Mouse (Mus musculus): ENCODE data around the gene Cep128. TPM values are rescaled to one million over a fixed set of nuclear protein-coding genes. Genes with fewer than 3 reads are reported as not detected.

Cep128 gene
- total and polyA plus RNA-seq, 3 experiments, result 8.9 to 16.1 (median 13.5) TPM

GRCm38 (mm10) chr12:91040267-91040905 lies 343.8 kb downstream of the Cep128 start:
- no peak overlapping the region for H3K4me2 ChIP-seq (ENCODE audit: insufficient read depth, low read depth, poor library complexity, severe bottlenecking)
- dilution Hi-C loops (cut with MboI; ENCODE audit: extremely low pct_ligation_motif_present, extremely low pct_unique_long_range_greater_than_20kb, low sequenced_read_pairs), result no loop called here
- no peak for DNase-seq (ENCODE audit: extremely low read depth)

GRCm38 (mm10) chr12:91029116-91029515 lies 355.1 kb downstream of the Cep128 start:
- Histone ChIP-seq H3K36me3 (replicated peaks in 1 of 2; ENCODE audit: control insufficient read depth in 1 of 2, insufficient read depth in 1 of 2, low read length in 1 of 2) (no peaks in the 10 kb centered on the region), H3K4me2 (ENCODE audit: insufficient read depth, low read depth, poor library complexity, severe bottlenecking) (no peak overlapping the region), H3K9me3 (replicated peaks; ENCODE audit: low read length) (no peaks in the 10 kb centered on the region), H3K79me2 (replicated peaks; ENCODE audit: control insufficient read depth, extremely low read depth, insufficient read depth, poor library complexity, severe bottlenecking) (no peaks in the 10 kb centered on the region), H3K9ac (ENCODE audit: insufficient read depth, low read depth) (no peak overlapping the region), H3K27me3 (replicated peaks) (no peaks in the 10 kb centered on the region), H3K27ac (ENCODE audit: insufficient read depth, low read depth) (no peak overlapping the region), H3K4me3 (replicated peaks in 1 of 3; ENCODE audit: low read depth in 2 of 3, low read length in 2 of 3, poor library complexity in 1 of 3) (no peak overlapping the region), H3K4me1 (ENCODE audit: control insufficient read depth in 1 of 2, insufficient read depth in 2 of 2) (no peaks in the 10 kb centered on the region)
- no peak for DNase-seq (ENCODE audit: extremely low read depth)
- TF ChIP-seq USF1 (IDR thresholded peaks at IDR 0.05; ENCODE audit: low read depth, low read length) (no peak), JUN (IDR thresholded peaks at IDR 0.05; ENCODE audit: insufficient read depth, low read depth, low read length) (no peak), SMC3 (IDR thresholded peaks at IDR 0.05; ENCODE audit: low read depth, low read length) (no peak), IRF4 (IDR thresholded peaks at IDR 0.05; ENCODE audit: low read depth, low read length) (no peak), HCFC1 (IDR thresholded peaks at IDR 0.05; ENCODE audit: low read depth, low read length) (no peak), PAX5 (IDR thresholded peaks at IDR 0.05; ENCODE audit: low read length) (no peak), GABPA (IDR thresholded peaks at IDR 0.05; ENCODE audit: insufficient replicate concordance, low read depth, low read length) (no peak), EP300 (IDR thresholded peaks at IDR 0.05; ENCODE audit: low read length) (no peak), SIN3A (IDR thresholded peaks at IDR 0.05; ENCODE audit: low read length) (no peak), JUND (conservative IDR thresholded peaks at IDR 0.05; ENCODE audit: low read depth, low read length) (no peak), USF2 (conservative IDR thresholded peaks at IDR 0.05; ENCODE audit: low read depth, low read length) (no peak), ZC3H11A (IDR thresholded peaks at IDR 0.05; ENCODE audit: low read depth, low read length) (no peak), RCOR1 (conservative IDR thresholded peaks at IDR 0.05; ENCODE audit: low read depth, low read length) (no peak), NRF1 (IDR thresholded peaks at IDR 0.05; ENCODE audit: low read depth, low read length) (no peak), ETS1 (conservative IDR thresholded peaks at IDR 0.05; ENCODE audit: low read depth, low read length) (no peak), MAFK (IDR thresholded peaks at IDR 0.05; ENCODE audit: insufficient replicate concordance, low read length) (no peak)
- dilution Hi-C loops (cut with MboI; ENCODE audit: extremely low pct_ligation_motif_present, extremely low pct_unique_long_range_greater_than_20kb, low sequenced_read_pairs), result no loop called here
- in situ Hi-C loops (cut with MboI; ENCODE audit: low pct_ligation_motif_present, low pct_unique_long_range_greater_than_20kb, low sequenced_read_pairs), result no loop called here

More at GRCm38 (mm10) chr12:91040267-91040905, 343.8 kb downstream of the Cep128 start:
- Histone ChIP-seq H3K9ac (ENCODE audit: insufficient read depth, low read depth) (no peak overlapping the region), H3K9me3 (replicated peaks; ENCODE audit: low read length) (no peaks in the 10 kb centered on the region), H3K36me3 (replicated peaks in 1 of 2; ENCODE audit: control insufficient read depth in 1 of 2, insufficient read depth in 1 of 2, low read length in 1 of 2) (peaks cover 3 to 4% of the 10 kb centered on the region in 2 experiments), H3K27me3 (replicated peaks) (no peaks in the 10 kb centered on the region), H3K4me1 (ENCODE audit: control insufficient read depth in 1 of 2, insufficient read depth in 2 of 2) (no peaks in the 10 kb centered on the region), H3K4me3 (replicated peaks in 1 of 3; ENCODE audit: low read depth in 2 of 3, low read length in 2 of 3, poor library complexity in 1 of 3) (no peak overlapping the region), H3K79me2 (replicated peaks; ENCODE audit: control insufficient read depth, extremely low read depth, insufficient read depth, poor library complexity, severe bottlenecking) (no peaks in the 10 kb centered on the region), H3K27ac (ENCODE audit: insufficient read depth, low read depth) (no peak overlapping the region)
- TF ChIP-seq MEF2A (IDR thresholded peaks at IDR 0.05; ENCODE audit: borderline replicate concordance, low read depth, low read length) (no peak), NELFE (IDR thresholded peaks at IDR 0.05; ENCODE audit: low read depth, low read length) (no peak), RCOR1 (conservative IDR thresholded peaks at IDR 0.05; ENCODE audit: low read depth, low read length) (no peak), GABPA (IDR thresholded peaks at IDR 0.05; ENCODE audit: insufficient replicate concordance, low read depth, low read length) (no peak), MAZ (IDR thresholded peaks at IDR 0.05; ENCODE audit: low read depth, low read length) (no peak), ELF1 (IDR thresholded peaks at IDR 0.05; ENCODE audit: low read depth, low read length) (no peak), ZMIZ1 (IDR thresholded peaks at IDR 0.05; ENCODE audit: low read depth, low read length) (no peak), HCFC1 (IDR thresholded peaks at IDR 0.05; ENCODE audit: low read depth, low read length) (no peak), SIN3A (IDR thresholded peaks at IDR 0.05; ENCODE audit: low read length) (no peak), POLR2A (IDR thresholded peaks at IDR 0.05; ENCODE audit: low read depth, low read length) (no peak)
- in situ Hi-C loops (cut with MboI; ENCODE audit: low pct_ligation_motif_present, low pct_unique_long_range_greater_than_20kb, low sequenced_read_pairs), result no loop called here
